Mouse (Mus musculus) retina, embryonic 14.5 days (tissue): ENCODE results near the gene Ccr5.
"Not testable (repeated sequence)": the region's sequence is repeated elsewhere in the genome, so short reads cannot be mapped to it uniquely, and the experiment has no call there.

Source experiments
- DNase-seq: peaks from one replicate; pipeline ENCODE4 v3.0.0-alpha.2; 2015; ENCODE audit warnings: low spot score

Gene Ccr5

DNA sequence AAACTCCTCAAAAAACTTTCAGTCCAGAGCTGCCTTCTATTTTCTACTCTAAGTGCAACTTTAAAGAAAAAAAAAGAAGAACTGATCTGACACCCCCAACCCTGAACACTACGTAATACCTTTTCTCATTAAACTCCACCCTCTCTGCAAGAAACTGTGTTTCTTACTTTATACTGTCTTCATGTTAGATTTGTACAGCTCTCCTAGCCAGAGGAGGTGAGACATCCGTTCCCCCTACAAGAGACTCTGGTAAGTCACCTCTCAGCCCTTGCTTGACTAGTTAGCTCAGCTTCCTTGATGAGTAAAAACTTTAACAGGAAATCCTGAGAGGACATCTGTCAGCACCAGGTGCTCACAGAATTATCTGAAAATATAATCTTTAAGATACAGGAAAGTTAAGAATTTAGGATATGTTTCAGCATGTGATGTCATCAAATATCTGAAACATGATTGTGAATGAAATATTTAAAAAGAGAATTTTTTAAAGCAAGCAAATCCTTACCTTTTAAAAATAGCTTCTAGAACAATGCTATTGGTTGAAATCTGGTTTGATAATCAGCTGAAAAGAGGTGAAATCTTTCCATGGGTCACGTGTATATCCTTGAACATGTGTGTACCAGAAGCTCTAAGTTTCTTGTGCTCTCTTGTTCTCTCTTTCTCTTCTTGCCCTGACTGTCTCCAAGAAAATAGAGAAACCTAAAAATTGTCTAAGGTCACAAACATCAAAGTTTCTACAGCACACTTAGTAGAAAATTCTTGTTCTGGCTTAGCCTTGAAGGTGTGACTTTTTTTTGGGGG lies at the start of gene Ccr5:
Gene Ccr5, plus strand, starts transcription at position 157 of the 798 bp plus-strand sequence.
- DNase-seq: no peak

DNA sequence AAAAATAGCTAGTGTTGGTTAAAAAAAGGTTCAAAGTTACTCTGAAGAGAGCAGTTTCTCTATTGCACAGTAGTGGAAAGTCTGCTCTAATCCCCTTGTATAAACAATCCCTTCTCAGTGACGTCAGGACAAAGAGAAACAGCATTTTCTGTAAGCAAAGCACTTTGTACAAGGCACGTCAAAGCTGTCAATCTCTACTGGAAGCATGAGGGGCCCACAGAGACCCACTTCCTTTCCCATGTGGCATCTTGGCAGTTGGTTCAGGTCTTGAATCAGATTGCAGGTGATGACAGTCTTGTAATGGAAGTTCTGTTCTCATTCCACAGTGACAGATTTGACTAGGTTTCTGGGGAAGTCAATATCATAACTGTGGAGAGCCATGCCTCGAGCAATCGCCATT lies 41.5 kb upstream of the Ccr5 start:
- DNase-seq: no peak

DNA sequence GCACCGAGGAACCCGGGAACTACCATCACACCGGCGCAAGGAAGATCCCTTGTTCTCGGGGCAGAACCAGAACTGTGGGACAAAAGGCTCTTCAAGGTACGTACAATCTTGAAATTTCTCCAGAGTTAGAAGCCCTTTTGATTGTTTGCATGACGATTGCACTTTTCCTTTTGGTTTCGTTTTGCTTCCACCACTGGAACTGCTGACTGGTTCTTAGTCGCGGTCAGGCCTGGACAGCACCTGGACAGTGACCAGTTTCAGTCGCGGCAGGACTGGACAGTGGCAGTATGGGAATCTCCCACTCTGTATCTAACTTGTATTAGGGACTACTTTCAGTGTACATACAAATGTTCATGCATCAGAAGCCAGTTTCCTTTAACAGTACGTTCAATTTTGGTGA lies 40.9 kb upstream of the Ccr5 start:
- not testable (repeated sequence) for DNase-seq

DNA sequence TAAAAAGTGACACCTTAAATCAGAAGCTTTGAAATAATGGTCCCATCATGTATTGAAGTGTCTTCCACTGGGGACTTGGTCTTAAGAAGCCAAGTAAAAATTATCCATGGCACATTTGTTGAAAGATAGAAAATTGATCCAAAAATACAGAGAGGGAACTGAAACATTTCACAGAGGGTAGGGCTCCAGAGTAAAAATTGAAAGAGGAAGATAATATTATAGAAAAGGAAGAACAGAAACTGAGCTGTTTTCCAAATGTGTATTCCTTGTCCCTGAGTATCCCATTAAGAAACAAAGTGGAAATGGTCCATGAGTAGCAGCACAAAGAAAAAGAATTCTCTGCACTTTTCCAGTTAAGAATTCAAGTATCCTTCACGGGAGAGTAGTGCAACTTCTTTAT lies 30.9 kb upstream of the Ccr5 start:
- DNase-seq: no peak

DNA sequence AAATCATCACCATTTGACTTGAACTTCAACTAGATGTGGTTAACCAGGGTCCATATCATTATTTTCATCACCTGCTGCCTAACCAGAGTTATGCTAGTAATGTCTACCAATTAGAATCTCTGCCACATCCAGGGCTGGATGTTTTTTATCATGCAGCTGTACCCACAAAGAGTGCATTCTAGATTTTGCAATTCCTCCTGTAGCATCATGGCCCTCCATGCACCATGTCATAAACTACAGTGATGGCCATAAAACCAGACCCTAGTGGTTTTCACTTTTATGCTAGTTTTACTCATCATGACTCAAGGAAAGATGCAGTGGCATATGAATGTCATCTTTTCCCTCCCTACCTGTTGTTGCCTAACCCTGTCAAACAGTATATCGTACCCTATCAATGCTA lies 22.2 kb upstream of the Ccr5 start:
- no peak for DNase-seq

DNA sequence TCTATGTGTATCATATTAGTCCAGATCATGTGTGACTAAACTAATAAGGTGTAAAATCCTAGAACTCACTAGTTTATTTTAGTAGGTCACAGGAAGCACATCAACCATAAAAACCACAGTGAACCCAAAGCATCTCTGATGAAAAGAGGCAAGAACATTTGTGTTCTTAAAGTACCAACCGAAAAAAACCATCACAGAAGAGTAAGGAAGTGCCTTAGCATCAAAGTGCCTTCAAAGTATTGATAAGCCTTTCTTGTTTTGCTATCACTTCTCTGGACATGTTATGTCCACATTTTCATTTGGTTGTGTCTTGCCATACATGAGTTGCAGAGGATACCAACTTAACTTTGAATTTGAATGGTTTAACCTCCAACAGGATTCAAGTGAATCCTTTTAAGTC lies 21.0 kb upstream of the Ccr5 start:
- no peak for DNase-seq

DNA sequence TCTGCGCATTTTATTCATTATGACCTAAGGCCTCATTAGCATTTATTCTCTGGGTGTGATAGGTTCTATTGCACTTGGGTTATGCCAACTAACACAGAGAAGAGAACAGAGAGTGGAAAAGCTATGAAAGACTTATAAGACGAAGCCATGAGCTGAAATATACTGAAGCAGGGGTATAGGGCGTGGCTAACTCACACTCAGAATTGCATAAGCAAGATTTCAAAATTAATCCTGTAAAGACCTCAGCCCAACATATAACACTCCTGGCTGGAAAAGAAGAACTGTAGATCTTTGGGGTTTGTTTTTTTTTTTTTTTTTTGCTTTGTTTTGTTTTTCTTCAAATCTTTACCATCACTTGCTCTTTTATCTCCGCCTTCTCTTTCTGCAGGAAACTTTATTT lies 19.6 kb upstream of the Ccr5 start, which contains the start of gene Ccr2:
Gene Ccr2, plus strand, starts transcription at position 228 of the 400 bp plus-strand sequence.
- DNase-seq: no peak

DNA sequence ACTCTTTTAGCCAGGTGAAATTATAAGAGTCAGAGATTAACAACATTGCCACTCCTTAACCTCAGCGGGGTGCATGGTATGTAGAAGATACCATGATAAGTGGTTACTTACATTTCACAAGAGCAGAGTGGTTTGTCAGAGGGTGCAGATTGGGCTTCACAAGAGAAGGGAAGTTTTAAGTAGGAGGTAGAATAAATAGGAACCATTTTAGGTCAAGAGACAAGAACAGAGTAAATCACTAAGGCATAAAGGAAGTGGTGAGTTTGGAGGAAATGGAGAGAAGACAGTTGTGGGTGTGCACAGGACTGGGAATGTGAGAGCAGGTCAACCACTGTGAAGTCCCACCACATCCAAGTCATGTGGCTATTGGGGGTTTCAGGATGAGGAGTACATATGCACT lies 18.1 kb upstream of the Ccr5 start:
- DNase-seq: no peak

DNA sequence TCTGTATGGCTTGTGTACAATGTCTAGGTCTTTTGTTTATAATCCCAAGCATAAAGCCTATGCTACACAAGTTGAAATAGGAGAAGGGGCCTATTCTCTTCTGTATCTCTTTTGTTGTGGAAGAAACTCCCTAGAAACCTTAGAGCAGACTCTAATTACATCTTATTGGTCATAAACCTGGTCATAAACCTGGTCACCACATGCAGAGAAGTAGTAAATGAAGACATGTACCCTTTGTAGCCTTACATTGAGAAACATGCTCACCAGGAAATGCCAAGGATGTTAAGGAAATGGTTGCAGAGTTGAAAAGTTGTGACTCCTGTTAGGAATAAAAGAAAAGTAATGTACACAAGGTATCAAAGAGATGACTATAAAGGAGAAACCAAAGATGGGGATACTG lies 16.1 kb upstream of the Ccr5 start:
- no peak for DNase-seq

DNA sequence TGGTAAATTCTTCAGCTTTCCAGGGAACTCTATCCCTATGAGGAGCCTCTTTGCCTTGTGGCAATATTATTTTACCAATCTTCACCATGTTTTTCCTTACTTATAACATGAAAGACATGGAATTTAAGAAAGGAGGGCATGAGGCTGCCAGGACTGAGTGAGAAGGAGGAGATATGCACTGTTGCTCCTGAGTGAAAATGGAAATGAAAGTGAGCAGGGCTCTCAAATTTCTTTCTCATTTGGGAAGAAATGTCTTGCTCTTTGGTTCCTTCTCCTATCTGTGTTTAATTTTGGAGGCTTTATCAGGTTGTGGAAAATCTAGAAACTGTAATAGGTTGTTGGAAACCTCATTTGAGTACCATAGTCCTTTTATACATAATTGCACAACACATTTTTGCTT lies 14.1 kb upstream of the Ccr5 start:
- DNase-seq: no peak

DNA sequence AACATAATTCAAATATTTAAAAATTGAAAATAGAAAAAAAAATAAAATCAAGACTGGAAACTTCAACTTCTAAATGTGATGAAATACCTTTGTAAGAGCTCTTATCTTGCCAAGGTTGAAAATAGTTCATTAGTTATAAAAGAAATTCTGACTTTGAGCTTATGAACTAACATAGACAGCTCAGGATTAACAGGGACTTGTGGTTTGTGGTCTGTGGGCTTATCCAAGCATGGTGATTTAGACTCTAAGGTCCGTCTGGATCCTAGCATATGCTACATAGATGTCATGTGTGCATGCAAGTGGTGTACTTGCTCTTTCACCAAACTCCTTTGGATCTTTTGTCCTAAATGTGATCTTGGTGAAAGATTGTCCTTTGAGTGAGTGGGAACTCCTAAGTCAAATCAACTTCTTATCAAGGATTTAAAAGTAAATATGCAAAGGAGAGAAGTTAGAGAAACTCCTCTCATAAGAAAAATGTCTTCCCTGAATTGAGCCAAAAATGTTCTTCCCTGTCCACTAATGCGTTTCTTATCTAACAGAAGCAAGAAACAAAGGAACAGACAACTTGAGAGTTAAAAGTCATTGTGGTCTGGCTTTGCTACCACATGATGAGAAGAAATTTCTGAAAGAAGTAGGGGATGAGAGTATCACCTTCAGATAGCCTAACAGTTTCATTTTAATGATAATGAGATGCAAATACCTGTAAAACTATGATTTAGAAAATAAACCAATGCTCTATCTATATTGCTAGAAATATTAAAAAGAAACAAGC lies 12.8 kb upstream of the Ccr5 start:
- no peak for DNase-seq

DNA sequence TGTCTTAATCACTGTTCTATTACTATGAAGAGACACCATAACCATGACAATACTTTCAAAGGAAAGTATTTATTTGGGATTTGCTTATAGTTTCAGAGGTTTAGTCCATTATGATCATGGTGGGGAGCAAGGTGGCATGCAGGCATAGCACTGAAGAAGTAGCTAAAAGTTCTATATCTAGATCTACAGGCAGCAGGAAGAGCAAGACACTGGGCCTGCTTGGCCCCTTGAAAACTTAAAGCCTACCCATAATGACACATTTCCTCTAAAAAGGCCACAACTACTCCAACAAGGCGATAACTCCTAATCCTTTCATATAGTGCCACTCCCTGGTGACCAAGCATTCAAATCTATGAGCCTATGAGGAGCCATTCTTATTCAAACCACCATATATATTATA lies 9.3 kb upstream of the Ccr5 start:
- DNase-seq: no peak

DNA sequence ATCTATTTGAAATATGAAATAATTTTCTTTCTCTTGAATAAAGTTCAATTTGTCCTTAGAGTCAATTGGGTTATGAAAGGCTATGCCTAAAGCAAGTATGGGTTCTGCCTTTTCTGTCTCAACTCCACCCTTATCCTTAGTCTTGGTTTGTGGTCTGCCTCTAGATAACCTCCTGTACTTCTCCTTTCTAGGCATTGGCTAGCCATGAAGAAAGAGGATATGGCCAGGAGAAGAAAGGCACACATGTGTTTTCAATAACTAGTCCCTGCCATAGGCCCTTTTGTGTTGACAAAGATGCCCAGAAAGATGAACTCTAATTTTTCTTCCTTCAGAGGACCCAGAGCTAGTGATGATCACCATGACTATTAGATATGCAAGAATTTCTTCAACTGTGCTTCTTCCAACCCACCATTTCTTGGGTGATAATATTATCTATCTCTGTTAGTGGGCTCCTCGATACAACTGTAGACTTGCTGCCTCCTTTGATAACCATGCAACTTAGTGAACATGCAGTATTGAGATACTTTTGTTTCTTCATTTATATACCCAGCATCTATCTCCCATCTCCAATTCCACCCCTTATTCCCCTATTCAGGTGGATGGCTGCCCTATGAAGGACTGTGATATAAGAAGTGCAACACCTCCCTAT lies 8.6 kb upstream of the Ccr5 start:
- DNase-seq: no peak

DNA sequence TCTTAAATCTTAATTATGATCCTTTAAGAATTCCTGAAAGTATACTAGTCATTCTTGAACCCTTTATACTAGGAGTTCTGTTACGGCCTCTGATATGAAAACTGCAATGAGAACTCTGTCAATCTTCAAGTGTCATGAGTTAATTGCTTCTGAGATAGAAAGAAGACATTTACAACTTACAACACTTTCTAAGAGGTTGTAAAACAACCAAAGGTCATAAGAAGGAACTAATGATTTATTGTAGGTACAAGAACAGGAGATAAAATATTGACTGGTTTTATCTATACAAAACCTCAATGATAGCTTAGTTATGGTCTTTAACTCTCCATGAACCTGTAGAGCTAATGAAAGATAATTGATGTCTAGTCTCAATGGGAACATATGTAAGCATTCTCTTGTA lies 7.6 kb upstream of the Ccr5 start:
- DNase-seq: no peak

DNA sequence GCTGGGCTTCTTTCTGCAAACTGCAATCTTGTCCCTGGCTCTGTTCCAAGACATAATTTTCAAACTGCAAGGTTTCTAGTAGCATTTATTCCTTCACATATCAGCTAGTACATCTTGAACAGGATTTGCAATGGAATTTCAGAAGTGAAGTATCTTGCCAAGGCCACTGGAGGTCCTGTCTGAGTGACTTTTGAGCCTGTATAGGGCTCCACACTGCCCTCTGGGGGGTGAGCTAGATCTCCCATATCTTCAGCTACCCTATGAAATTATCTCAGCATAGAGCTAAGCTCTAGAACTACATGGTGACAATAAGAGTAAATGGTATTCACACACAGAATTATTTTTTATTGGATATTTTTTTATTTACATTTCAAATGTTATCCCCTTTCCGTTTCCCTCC lies 2.9 kb upstream of the Ccr5 start:
- DNase-seq: peak; percentile 3

DNA sequence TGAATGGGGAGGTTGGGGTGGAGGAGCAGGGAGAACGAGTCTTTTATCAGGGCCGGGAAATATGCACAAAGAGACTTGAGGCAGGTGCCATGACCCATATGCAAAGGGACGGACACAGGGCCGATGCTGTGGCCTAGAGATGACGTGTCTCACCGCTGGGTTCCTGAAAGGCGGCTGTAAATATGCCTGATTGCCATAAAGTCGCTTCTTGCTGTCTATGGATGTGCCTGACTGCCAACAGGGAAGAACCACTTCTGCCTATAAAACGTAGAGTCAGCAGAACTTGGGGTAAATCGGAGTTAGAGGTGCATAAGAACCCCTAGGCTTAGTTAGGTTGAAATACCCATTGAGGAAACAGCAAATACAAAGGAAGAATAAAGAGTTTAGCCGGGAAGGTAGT lies 4.2 kb downstream of the Ccr5 start:
- DNase-seq: no peak

DNA sequence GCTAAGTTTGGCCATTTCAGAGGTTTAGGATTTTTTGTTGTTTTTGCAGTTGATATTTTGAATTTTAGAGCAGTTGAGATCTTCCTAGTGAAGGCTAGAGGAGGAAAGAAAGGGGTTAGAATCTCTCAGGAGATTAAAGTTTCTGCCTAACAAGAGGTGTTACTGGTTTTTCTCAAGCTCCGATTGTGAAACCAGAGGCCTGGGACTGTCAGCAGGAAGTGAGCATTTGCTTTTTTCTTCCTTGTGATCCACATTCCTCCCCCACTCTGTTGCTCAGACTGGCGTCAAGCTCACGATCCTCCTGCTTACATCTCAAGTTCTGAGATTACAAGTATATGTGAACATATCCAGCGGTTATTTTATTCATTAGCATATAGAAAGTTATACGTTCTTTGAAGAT lies 5.0 kb downstream of the Ccr5 start:
- DNase-seq: no peak

DNA sequence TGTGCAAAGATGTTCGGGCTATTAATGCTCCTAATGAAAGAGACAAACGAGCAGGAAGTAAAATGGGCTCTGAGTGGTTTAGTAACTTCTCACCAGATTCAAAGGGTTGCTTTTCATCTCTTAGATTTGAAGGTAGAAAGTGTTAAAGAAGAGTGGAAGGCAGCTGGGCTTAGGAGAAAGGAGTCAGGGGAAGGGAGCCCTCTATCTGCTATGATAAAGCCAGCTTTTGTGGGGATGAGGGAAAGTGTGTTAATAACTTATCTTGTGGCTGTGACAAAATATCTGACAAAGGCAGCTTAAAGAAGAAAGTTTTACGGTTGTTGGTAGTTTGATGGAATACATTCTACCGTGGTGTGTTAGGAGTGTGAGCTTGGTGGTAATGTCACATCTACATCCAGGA lies 6.1 kb downstream of the Ccr5 start:
- DNase-seq: no peak

DNA sequence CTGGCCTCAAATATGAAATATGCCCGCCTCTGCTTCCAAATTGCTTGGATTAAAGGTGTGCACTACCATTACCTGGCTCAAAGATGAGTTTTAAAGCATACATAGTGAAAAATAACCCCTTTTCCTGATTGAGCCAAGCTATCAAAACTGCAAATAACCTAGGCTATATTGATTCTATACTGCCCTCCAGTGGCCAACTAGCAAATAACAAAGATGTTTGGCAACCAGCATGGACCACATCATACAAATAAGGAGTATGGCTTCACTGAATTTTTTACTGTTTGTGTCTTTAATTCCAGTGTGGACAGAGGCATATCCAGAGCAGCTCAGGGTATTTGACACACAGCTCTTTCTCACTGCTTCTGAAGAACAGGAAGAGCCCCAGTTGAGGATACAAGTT lies 7.0 kb downstream of the Ccr5 start:
- DNase-seq: peak; percentile 84

DNA sequence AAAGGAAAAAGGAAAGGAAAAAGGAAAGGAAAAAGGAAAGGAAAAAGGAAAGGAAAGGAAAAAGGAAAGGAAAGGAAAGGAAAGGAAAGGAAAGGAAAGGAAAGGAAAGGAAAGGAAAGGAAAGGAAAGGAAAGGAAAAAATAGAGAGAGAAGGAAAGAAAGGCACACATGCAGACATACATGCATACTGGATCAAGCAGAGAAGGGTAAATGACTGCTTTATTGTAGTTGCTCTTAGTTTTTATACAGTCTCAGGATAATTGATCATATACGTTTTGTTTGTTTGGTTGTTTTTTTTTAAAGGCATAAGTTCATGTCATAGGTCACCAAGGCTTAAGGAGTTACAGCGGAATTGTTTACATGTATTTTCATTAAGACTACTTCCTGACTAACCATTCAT lies 11.6 kb downstream of the Ccr5 start:
- not testable (repeated sequence) for DNase-seq

DNA sequence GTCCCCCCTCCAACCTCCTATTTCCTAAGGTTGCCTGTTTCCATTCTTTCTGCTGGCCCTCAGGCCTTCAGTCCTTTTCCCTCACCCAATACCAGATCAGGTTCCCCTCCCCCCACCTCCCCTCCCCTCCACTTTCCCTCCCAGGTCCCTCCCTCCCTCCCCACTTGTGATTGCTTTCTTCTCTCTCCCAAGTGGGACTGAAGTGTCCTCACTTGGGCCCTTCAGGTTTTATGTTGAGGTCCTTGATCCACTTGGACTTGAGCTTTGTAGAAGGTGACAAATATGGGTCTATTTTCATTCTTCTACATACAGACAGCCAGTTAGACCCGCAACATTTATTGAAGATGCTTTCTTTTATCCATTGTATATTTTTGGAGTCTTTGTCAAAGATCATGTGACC lies 13.6 kb downstream of the Ccr5 start:
- DNase-seq: not testable (repeated sequence)

DNA sequence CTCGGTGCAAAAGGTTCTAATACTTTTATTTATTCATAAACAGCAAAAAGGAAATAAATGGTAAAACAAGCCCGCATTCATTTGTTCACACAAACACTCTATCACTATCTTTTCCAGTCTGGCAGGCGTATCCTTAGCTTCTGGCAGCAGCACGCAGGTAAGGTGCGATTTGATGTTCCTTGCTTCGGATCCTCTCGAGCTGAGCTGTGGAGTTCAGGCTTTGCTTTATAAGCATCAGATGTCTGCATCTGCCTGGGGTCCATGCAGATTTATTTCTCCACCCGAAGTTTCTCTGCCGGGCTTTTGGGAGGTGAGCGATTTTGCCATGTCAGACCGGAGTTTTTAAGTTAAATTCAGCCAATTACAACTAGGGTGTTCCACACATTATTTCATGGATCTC lies 16.3 kb downstream of the Ccr5 start:
- no peak for DNase-seq
